Mouse (Mus musculus): ENCODE data around the gene Hmg20a. TPM values are rescaled to one million over a fixed set of nuclear protein-coding genes. Genes with fewer than 3 reads are reported as not detected.
"Not testable (repeated sequence)": the region's sequence is repeated elsewhere in the genome, so short reads cannot be mapped to it uniquely, and the experiment has no call there.

Gene Hmg20a
- polyA plus RNA-seq, 1 experiment from 2014 or later: 11.5 TPM

GRCm38 (mm10) chr9:56415935-56416607, 2.3 kb upstream of the Hmg20a start:
- Histone ChIP-seq H3K4me2 (peak overlapping the region; percentile 99), H3K27me3 (no peaks in the 10 kb centered on the region), H3K9me3 (replicated peaks) (no peaks in the 10 kb centered on the region), H3K9ac (no peak overlapping the region), H3K4me3 (replicated peaks) (peak overlapping the region; percentile 86; the same call in 1 of the 2 replicates), H3K36me3 (replicated peaks) (no peaks in the 10 kb centered on the region), H3K27ac (replicated peaks) (no peak overlapping the region), H3K4me1 (replicated peaks) (peaks cover 49% of the 10 kb centered on the region)
- no peak for ATAC-seq (ENCODE audit: insufficient read depth)
- 44% methylated on average over 4 of the region's 4 CpGs for WGBS (ENCODE audit: insufficient replicate concordance)

GRCm38 (mm10) chr9:56417415-56417947, 928 bp upstream of the Hmg20a start:
- Histone ChIP-seq H3K4me3 (replicated peaks) (peak overlapping the region; percentile 86), H3K27ac (replicated peaks) (peak overlapping the region; percentile 83), H3K4me1 (replicated peaks) (peaks cover 52% of the 10 kb centered on the region), H3K9ac (peak overlapping the region; percentile 87), H3K36me3 (replicated peaks) (no peaks in the 10 kb centered on the region), H3K9me3 (replicated peaks) (no peaks in the 10 kb centered on the region), H3K27me3 (no peaks in the 10 kb centered on the region), H3K4me2 (peak overlapping the region; percentile 99)
- under 1% methylated on average over 40 of the region's 40 CpGs for WGBS (ENCODE audit: insufficient replicate concordance)
- peak; percentile 52 for ATAC-seq (ENCODE audit: insufficient read depth)

GRCm38 (mm10) chr9:56418738-56419239, 380 bp downstream of the Hmg20a start:
- Histone ChIP-seq H3K27ac (replicated peaks) (peak overlapping the region; percentile 85), H3K9ac (peak overlapping the region; percentile 75), H3K4me1 (replicated peaks) (peaks cover 48% of the 10 kb centered on the region), H3K27me3 (no peaks in the 10 kb centered on the region), H3K9me3 (replicated peaks) (no peaks in the 10 kb centered on the region), H3K4me2 (peak overlapping the region; percentile 99), H3K36me3 (replicated peaks) (no peaks in the 10 kb centered on the region), H3K4me3 (replicated peaks) (peak overlapping the region; percentile 86)
- no peak for ATAC-seq (ENCODE audit: insufficient read depth)
- WGBS (ENCODE audit: insufficient replicate concordance): under 1% methylated on average over 11 of the region's 11 CpGs

GRCm38 (mm10) chr9:56420236-56420635, 1.8 kb downstream of the Hmg20a start:
- 73% methylated on average over 1 of the region's 1 CpGs for WGBS (ENCODE audit: insufficient replicate concordance)
- ATAC-seq (ENCODE audit: insufficient read depth): no peak
- Histone ChIP-seq H3K4me1 (replicated peaks) (peaks cover 50% of the 10 kb centered on the region), H3K36me3 (replicated peaks) (no peaks in the 10 kb centered on the region), H3K4me3 (replicated peaks) (no peak overlapping the region), H3K27me3 (no peaks in the 10 kb centered on the region), H3K9me3 (replicated peaks) (no peaks in the 10 kb centered on the region), H3K27ac (replicated peaks) (no peak overlapping the region; the same call in 1 of the 2 replicates), H3K4me2 (no peak overlapping the region; the same call in 1 of the 2 replicates), H3K9ac (no peak overlapping the region)

- H3K4me3 ChIP-seq (replicated peaks): no peak overlapping the region
- H3K36me3 ChIP-seq (replicated peaks): no peaks in the 10 kb centered on the region
- no peaks in the 10 kb centered on the region for H3K9me3 ChIP-seq (replicated peaks)
- H3K9ac ChIP-seq: no peak overlapping the region
- WGBS (ENCODE audit: insufficient replicate concordance): 33% methylated on average over 9 of the region's 9 CpGs
- no peak overlapping the region for H3K27ac ChIP-seq (replicated peaks)
- H3K4me2 ChIP-seq: 0 out of 2 replicates have a peak overlapping the region, but pooled peaks have one; percentile 4
- peaks cover 44% of the 10 kb centered on the region for H3K4me1 ChIP-seq (replicated peaks)
- H3K27me3 ChIP-seq: no peaks in the 10 kb centered on the region
- ATAC-seq (ENCODE audit: insufficient read depth): no peak
Measured at GRCm38 (mm10) chr9:56420892-56421601, 2.6 kb downstream of the Hmg20a start.

- no peak overlapping the region for H3K4me3 ChIP-seq (replicated peaks)
- WGBS (ENCODE audit: insufficient replicate concordance): 71% methylated on average over 5 of the region's 5 CpGs
- H3K4me1 ChIP-seq (replicated peaks): peaks cover 35% of the 10 kb centered on the region
- H3K4me2 ChIP-seq: no peak overlapping the region
- no peaks in the 10 kb centered on the region for H3K36me3 ChIP-seq (replicated peaks)
- H3K27me3 ChIP-seq: no peaks in the 10 kb centered on the region
- no peak overlapping the region for H3K9ac ChIP-seq
- H3K9me3 ChIP-seq (replicated peaks): no peaks in the 10 kb centered on the region
- H3K27ac ChIP-seq (replicated peaks): no peak overlapping the region
- ATAC-seq (ENCODE audit: insufficient read depth): no peak
Measured at GRCm38 (mm10) chr9:56421991-56422390, 3.6 kb downstream of the Hmg20a start.

- Histone ChIP-seq H3K9ac (no peak overlapping the region), H3K9me3 (replicated peaks) (no peaks in the 10 kb centered on the region), H3K4me3 (replicated peaks) (no peak overlapping the region), H3K27me3 (no peaks in the 10 kb centered on the region), H3K27ac (replicated peaks) (no peak overlapping the region), H3K4me1 (replicated peaks) (peaks cover 20% of the 10 kb centered on the region), H3K4me2 (no peak overlapping the region), H3K36me3 (replicated peaks) (no peaks in the 10 kb centered on the region)
- WGBS (ENCODE audit: insufficient replicate concordance): 51% methylated on average over 4 of the region's 4 CpGs
- ATAC-seq (ENCODE audit: insufficient read depth): no peak
Measured at GRCm38 (mm10) chr9:56424861-56425260, 6.5 kb downstream of the Hmg20a start.

GRCm38 (mm10) chr9:56435821-56436526, 17.6 kb downstream of the Hmg20a start:
- H3K4me3 ChIP-seq (replicated peaks): no peak overlapping the region
- no peaks in the 10 kb centered on the region for H3K9me3 ChIP-seq (replicated peaks)
- no peaks in the 10 kb centered on the region for H3K27me3 ChIP-seq
- WGBS (ENCODE audit: insufficient replicate concordance): 78% methylated on average over 5 of the region's 5 CpGs
- no peak overlapping the region for H3K4me2 ChIP-seq
- H3K4me1 ChIP-seq (replicated peaks): no peaks in the 10 kb centered on the region
- H3K9ac ChIP-seq: no peak overlapping the region
- ATAC-seq (ENCODE audit: insufficient read depth): no peak
- no peaks in the 10 kb centered on the region for H3K36me3 ChIP-seq (replicated peaks)
- H3K27ac ChIP-seq (replicated peaks): no peak overlapping the region

GRCm38 (mm10) chr9:56437300-56437892, 19.0 kb downstream of the Hmg20a start:
- ATAC-seq (ENCODE audit: insufficient read depth): not testable (repeated sequence)
- 86% methylated on average over 26 of the region's 29 CpGs for whole genome bisulfite sequencing (ENCODE audit: insufficient replicate concordance)

GRCm38 (mm10) chr9:56439699-56440098, 21.3 kb downstream of the Hmg20a start:
- Histone ChIP-seq H3K9ac (no peak overlapping the region), H3K27me3 (no peaks in the 10 kb centered on the region), H3K4me2 (no peak overlapping the region), H3K4me1 (replicated peaks) (no peaks in the 10 kb centered on the region), H3K4me3 (replicated peaks) (no peak overlapping the region), H3K9me3 (replicated peaks) (no peaks in the 10 kb centered on the region), H3K36me3 (replicated peaks) (no peaks in the 10 kb centered on the region), H3K27ac (replicated peaks) (no peak overlapping the region)
- WGBS (ENCODE audit: insufficient replicate concordance): 64% methylated on average over 7 of the region's 7 CpGs
- ATAC-seq (ENCODE audit: insufficient read depth): no peak

More at GRCm38 (mm10) chr9:56437300-56437892, 19.0 kb downstream of the Hmg20a start:
- not testable (repeated sequence) for H3K9ac ChIP-seq; H3K27ac ChIP-seq (replicated peaks); H3K4me2 ChIP-seq; H3K36me3 ChIP-seq (replicated peaks); H3K4me1 ChIP-seq (replicated peaks); H3K4me3 ChIP-seq (replicated peaks); H3K27me3 ChIP-seq; H3K9me3 ChIP-seq (replicated peaks)
